Comparison of ENCODE assay signal across 14 mouse cellular contexts in genomic region chr1:73912466-73912865, GRCm38 (mm10).
DNase-seq lines count a peak whose midpoint lies in the region; ATAC-seq lines count a peak whose summit lies in the region.
"Had no signal": no experiment of that assay in that cellular context is flagged by ENCODE, and none has a peak within 500 bp of the region (broad histone marks: within the 10 kb centered on the region; RNA-seq: fewer than 3 reads in every experiment).

No protein-coding gene starts in this region.

- H3K9me3 ChIP-seq in kidney, embryonic 16.5 days (ENCODE audit: low read length), result no peaks in the 10 kb centered on the region
- H3K9me3 ChIP-seq: embryonic facial prominence, embryonic 13.5 days; intestine, embryonic 15.5 days had no signal

- 85% methylated on average over 10 of the region's 10 CpGs for WGBS in kidney, embryonic 16.5 days

- no peak overlapping the region for H3K9ac ChIP-seq in kidney, embryonic 16.5 days (replicated peaks; ENCODE audit: low read length)
- H3K9ac ChIP-seq: intestine, embryonic 15.5 days had no signal

- peak; percentile 5 for DNase-seq in adrenal gland, adult 8-10 months
- DNase-seq in adrenal gland, postnatal 36 days, result no peak
- peak; percentile 13 for DNase-seq in kidney, adult 18-20 months
- peak; percentile 21 to 29 for DNase-seq in right cerebral cortex, postnatal 10 days (ENCODE audit: low spot score in 2 of 2)
- DNase-seq in right cerebral cortex, adult 18-20 months, result no peak
- DNase-seq in cerebellum, postnatal 10 days, result peak; percentile 68 to 82
- DNase-seq: liver; thymus, postnatal 4 days had no signal

- no peak overlapping the region for H3K27ac ChIP-seq in kidney, embryonic 16.5 days (ENCODE audit: low read length)
- H3K27ac ChIP-seq: embryonic facial prominence, embryonic 13.5 days; intestine, embryonic 15.5 days; macrophage had no signal

- H3K4me2 ChIP-seq in kidney, embryonic 16.5 days (replicated peaks; ENCODE audit: low read depth, low read length), result no peak overlapping the region
- H3K4me2 ChIP-seq: embryonic facial prominence, embryonic 13.5 days; intestine, embryonic 15.5 days had no signal

- peaks cover 26% of the 10 kb centered on the region for H3K36me3 ChIP-seq in kidney, embryonic 16.5 days (ENCODE audit: insufficient read depth, low read length)

- no peak overlapping the region for H3K4me3 ChIP-seq in kidney, embryonic 16.5 days (ENCODE audit: low read length)
- H3K4me3 ChIP-seq: embryonic facial prominence, embryonic 13.5 days; intestine, embryonic 15.5 days had no signal

- ATAC-seq in kidney, embryonic 16.5 days (ENCODE audit: low FRiP score, low TSS enrichment), result no peak
- ATAC-seq in inflammation-experienced regulatory T-cells, adult 6 months, result no peak
- ATAC-seq: forebrain, embryonic 16.5 days; intestine, embryonic 15.5 days had no signal

- H3K27me3 ChIP-seq in kidney, embryonic 16.5 days (ENCODE audit: insufficient read depth, low read length), result no peaks in the 10 kb centered on the region
- H3K27me3 ChIP-seq: embryonic facial prominence, embryonic 13.5 days; intestine, embryonic 15.5 days had no signal

- H3K4me1 ChIP-seq in kidney, embryonic 16.5 days (ENCODE audit: insufficient read depth, low read length), result peaks cover 14% of the 10 kb centered on the region

Comparison
In these comparisons a context has a peak if more than half of its experiments do, and no peak if none do; other contexts are left out.
1. DNase-seq: peak in adrenal gland, adult 8-10 months (single experiment), kidney, adult 18-20 months (single experiment), right cerebral cortex, postnatal 10 days (2 of 2) and cerebellum, postnatal 10 days (2 of 2); none in adrenal gland, postnatal 36 days (0 of 2) and right cerebral cortex, adult 18-20 months (single experiment).